Mouse (Mus musculus): ENCODE measurements around the gene Trex1.

DNA sequence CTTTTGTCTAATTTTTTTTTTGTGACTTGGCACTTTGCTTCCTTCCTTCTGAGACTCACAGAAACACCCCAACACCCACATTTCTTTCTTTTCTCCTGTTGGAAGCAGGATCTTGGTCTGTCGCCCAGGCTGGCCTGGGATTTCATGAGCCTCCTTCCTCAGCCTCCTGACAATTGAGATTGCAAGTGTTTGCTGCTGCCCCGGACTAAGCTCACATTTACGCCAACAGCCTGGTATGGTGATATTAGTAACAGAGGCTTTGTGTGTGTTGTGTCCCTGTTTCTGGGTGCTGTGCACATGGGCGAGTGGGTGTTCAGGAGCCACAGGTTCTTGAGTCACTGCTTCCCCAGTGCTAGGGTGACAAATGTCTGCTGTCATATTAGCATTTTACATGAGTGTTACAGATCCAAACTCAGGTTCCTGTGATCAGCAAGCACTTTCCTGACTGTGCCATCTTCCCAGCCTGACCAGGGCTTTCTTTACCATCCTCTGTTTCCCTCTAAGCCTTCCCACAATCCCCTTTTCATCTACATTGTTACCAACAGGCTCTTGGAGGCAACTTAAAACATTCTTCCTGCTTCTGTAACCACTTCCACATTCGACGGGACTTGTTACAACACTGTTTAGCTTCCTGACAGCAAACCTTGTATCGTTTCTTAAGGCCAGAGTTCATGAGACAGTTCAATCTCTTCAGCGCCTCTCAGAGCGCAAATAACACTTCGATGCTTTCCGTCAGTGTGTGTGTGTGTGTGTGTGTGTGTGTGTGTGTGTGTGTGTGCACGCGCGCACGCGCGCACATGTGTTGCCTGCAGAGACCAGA lies 36.5 kb downstream of the Trex1 start:
- TF ChIP-seq CTCF (IDR thresholded peaks at IDR 0.05; ENCODE audit: borderline replicate concordance, control insufficient read depth, extremely low read depth, insufficient read depth, low read length, poor library complexity) (no peak), POLR2A (IDR thresholded peaks at IDR 0.05; ENCODE audit: control insufficient read depth, extremely low read depth, insufficient read depth, low read length, poor library complexity) (no peak)

Data from thymus, adult 2 months (tissue).